Mouse (Mus musculus): ENCODE data around the gene Mrpl51.

DNA sequence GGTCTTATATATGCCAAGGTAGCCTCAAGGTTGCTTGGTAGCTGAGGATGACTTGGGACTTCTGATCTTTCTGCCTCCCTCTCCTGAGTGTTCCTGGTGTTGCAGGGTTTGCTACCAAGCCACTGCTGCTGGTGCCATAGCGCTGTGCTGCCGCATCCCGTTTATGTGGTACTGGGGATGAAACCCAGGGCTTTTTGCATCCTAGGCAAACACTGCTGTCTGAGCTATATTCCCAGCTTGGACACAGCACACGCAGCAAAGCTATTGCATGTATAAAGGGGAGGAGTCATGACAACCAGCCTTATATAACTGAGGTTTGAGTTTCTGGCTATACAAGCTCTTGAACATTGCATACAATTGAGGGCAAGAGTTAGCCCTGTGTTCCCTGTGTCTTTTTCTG is 45.8 kb downstream of the Mrpl51 start:
- TF ChIP-seq CTCF (IDR thresholded peaks at IDR 0.05; ENCODE audit: low read depth): no peak
- TF ChIP-seq EP300 (IDR thresholded peaks at IDR 0.05; ENCODE audit: low read depth): no peak
